Mouse (Mus musculus): ENCODE results near the gene Tmod2. TPM values are rescaled to one million over a fixed set of nuclear protein-coding genes. Genes with fewer than 3 reads are reported as not detected.

Tmod2 gene
- polyA plus RNA-seq, 1 experiment from 2014 or later = 127 TPM

DNA sequence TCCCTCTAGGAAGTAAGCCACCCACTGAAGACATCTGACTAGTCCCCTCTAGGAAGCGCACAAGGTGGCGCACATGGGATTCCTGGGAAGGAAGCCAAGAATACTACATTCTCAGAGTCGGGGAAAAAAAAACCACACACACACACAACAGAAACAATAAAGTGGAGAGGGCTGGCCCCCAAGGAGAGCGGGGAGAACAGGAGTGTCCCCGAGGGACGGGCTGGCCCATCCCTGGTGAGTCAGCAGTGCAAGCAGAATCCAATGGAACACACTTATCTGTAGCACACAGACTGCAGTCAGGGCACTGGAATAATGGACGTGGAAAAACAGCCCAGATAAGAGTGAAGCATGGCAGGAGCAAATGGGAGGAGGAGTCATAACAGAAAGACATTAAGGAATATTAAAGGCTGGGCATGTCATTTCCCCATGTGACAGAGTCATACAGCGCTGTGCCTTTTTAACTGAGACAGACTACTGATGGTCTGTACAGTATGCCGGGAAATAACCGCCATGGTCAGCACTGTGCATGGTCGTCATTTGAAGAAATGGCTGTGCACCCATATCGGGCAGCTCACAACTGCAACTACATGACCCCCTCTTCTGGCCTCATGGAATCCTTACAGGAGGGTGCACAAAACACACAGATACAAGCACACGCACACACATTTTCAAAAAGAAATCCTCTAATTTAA, 83.6 kb downstream of the Tmod2 start:
- DNase-seq (ENCODE audit: low spot score) (peak; percentile 40), ATAC-seq (no peak)
- Histone ChIP-seq H3K9ac (ENCODE audit: low read length) (no peak overlapping the region), H3K4me3 (ENCODE audit: low read depth, low read length) (no peak overlapping the region), H3K4me2 (ENCODE audit: low read length) (no peak overlapping the region), H3K36me3 (ENCODE audit: control insufficient read depth, insufficient read depth, low read length) (peaks cover 3% of the 10 kb centered on the region; the same call in 1 of the 2 replicates), H3K4me1 (ENCODE audit: control insufficient read depth, insufficient read depth, low read length) (no peaks in the 10 kb centered on the region), H3K9me3 (replicated peaks; ENCODE audit: control insufficient read depth, low read length) (no peaks in the 10 kb centered on the region), H3K27me3 (replicated peaks; ENCODE audit: control insufficient read depth, insufficient read depth, low read length) (no peaks in the 10 kb centered on the region), H3K27ac (ENCODE audit: low read depth, low read length) (no peak overlapping the region)
- WGBS = 69% methylated on average over 13 of the region's 13 CpGs

DNA sequence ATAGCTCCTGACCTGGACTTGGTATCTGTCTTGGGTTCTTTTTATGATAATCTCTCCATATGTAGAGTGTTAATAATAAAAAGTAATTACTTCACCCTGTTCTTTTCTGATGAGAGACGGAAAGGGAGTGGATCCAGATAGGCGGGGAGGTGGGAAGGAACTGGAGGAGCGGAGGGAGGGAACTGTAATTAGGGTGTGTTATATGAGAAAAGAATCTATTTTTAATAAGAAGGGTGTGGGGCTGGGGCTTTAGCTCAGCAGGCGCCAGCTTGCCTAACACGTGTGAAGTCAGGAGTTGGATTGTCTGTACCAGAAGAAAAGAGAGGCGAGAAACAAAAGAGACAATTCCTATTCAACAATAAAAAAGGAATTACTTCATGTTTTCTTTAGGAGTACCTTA, 87.5 kb downstream of the Tmod2 start:
- no peaks in the 10 kb centered on the region for H3K9me3 ChIP-seq (replicated peaks; ENCODE audit: control insufficient read depth, low read length)
- WGBS = 9% methylated on average over 6 of the region's 6 CpGs
- H3K27me3 ChIP-seq (replicated peaks; ENCODE audit: control insufficient read depth, insufficient read depth, low read length) = no peaks in the 10 kb centered on the region
- H3K27ac ChIP-seq (ENCODE audit: low read depth, low read length) = no peak overlapping the region
- ATAC-seq (no peak), DNase-seq (ENCODE audit: low spot score) (peak; percentile 45)
- no peak overlapping the region for H3K4me3 ChIP-seq (ENCODE audit: low read depth, low read length)
- H3K4me1 ChIP-seq (ENCODE audit: control insufficient read depth, insufficient read depth, low read length) = no peaks in the 10 kb centered on the region
- H3K4me2 ChIP-seq (ENCODE audit: low read length) = no peak overlapping the region
- H3K36me3 ChIP-seq (ENCODE audit: control insufficient read depth, insufficient read depth, low read length) = no peaks in the 10 kb centered on the region
- no peak overlapping the region for H3K9ac ChIP-seq (ENCODE audit: low read length)

- ATAC-seq = no peak
- H3K4me1 ChIP-seq (ENCODE audit: control insufficient read depth, insufficient read depth, low read length) = no peaks in the 10 kb centered on the region
- WGBS = 71% methylated on average over 2 of the region's 2 CpGs
Measured at GRCm38 (mm10) chr9:75522217-75522616, 88.9 kb downstream of the Tmod2 start.

DNA sequence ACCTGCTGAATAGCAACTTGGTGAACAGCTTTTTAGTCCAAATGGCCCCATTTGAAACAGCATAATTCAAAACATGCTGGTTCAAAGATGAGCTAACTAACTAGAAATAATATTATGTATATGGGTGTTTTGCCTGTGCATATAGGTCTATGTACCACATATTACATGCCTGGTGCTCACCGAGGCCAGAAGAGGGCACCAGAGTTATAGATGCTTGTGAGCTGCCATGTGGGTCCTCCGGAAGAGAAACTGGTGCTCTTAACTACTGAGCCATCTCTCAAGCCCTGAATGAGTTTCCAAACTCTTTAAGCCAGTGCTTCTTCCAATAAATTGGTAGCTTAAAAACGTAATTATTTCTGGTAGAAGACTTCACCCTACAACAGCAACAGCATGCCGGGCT, 89.3 kb downstream of the Tmod2 start:
- H3K36me3 ChIP-seq (ENCODE audit: control insufficient read depth, insufficient read depth, low read length) = no peaks in the 10 kb centered on the region
- WGBS = 59% methylated on average over 4 of the region's 4 CpGs
- no peak overlapping the region for H3K27ac ChIP-seq (ENCODE audit: low read depth, low read length)
- peak; percentile 76 for DNase-seq (ENCODE audit: low spot score)
- peak; percentile 77 for ATAC-seq
- H3K4me2 ChIP-seq (ENCODE audit: low read length) = no peak overlapping the region
- H3K4me3 ChIP-seq (ENCODE audit: low read depth, low read length) = no peak overlapping the region
- no peaks in the 10 kb centered on the region for H3K27me3 ChIP-seq (replicated peaks; ENCODE audit: control insufficient read depth, insufficient read depth, low read length)
- H3K9me3 ChIP-seq (replicated peaks; ENCODE audit: control insufficient read depth, low read length) = no peaks in the 10 kb centered on the region
- no peak overlapping the region for H3K9ac ChIP-seq (ENCODE audit: low read length)
- no peaks in the 10 kb centered on the region for H3K4me1 ChIP-seq (ENCODE audit: control insufficient read depth, insufficient read depth, low read length)

More at GRCm38 (mm10) chr9:75522217-75522616, 88.9 kb downstream of the Tmod2 start:
- Histone ChIP-seq H3K9me3 (replicated peaks; ENCODE audit: control insufficient read depth, low read length) (no peaks in the 10 kb centered on the region), H3K27me3 (replicated peaks; ENCODE audit: control insufficient read depth, insufficient read depth, low read length) (no peaks in the 10 kb centered on the region), H3K27ac (ENCODE audit: low read depth, low read length) (no peak overlapping the region), H3K4me3 (ENCODE audit: low read depth, low read length) (no peak overlapping the region), H3K36me3 (ENCODE audit: control insufficient read depth, insufficient read depth, low read length) (no peaks in the 10 kb centered on the region), H3K9ac (ENCODE audit: low read length) (no peak overlapping the region), H3K4me2 (ENCODE audit: low read length) (no peak overlapping the region)
- DNase-seq (ENCODE audit: low spot score) = no peak

GRCm38 (mm10) chr9:75520940-75521339, 90.2 kb downstream of the Tmod2 start:
- H3K9me3 ChIP-seq (replicated peaks; ENCODE audit: control insufficient read depth, low read length) = no peaks in the 10 kb centered on the region
- H3K4me2 ChIP-seq (ENCODE audit: low read length) = no peak overlapping the region
- H3K36me3 ChIP-seq (ENCODE audit: control insufficient read depth, insufficient read depth, low read length) = no peaks in the 10 kb centered on the region
- no peak overlapping the region for H3K27ac ChIP-seq (ENCODE audit: low read depth, low read length)
- no peak for ATAC-seq
- H3K4me3 ChIP-seq (ENCODE audit: low read depth, low read length) = no peak overlapping the region
- no peak overlapping the region for H3K9ac ChIP-seq (ENCODE audit: low read length)
- no peak for DNase-seq (ENCODE audit: low spot score)
- WGBS = 95% methylated on average over 8 of the region's 8 CpGs
- no peaks in the 10 kb centered on the region for H3K27me3 ChIP-seq (replicated peaks; ENCODE audit: control insufficient read depth, insufficient read depth, low read length)
- no peaks in the 10 kb centered on the region for H3K4me1 ChIP-seq (ENCODE audit: control insufficient read depth, insufficient read depth, low read length)

- no peaks in the 10 kb centered on the region for H3K9me3 ChIP-seq (replicated peaks; ENCODE audit: control insufficient read depth, low read length)
- DNase-seq (ENCODE audit: low spot score) (no peak), ATAC-seq (no peak)
- H3K4me3 ChIP-seq (ENCODE audit: low read depth, low read length) = no peak overlapping the region
- no peak overlapping the region for H3K4me2 ChIP-seq (ENCODE audit: low read length)
- H3K4me1 ChIP-seq (ENCODE audit: control insufficient read depth, insufficient read depth, low read length) = no peaks in the 10 kb centered on the region
- WGBS = 87% methylated on average over 3 of the region's 3 CpGs
- no peaks in the 10 kb centered on the region for H3K27me3 ChIP-seq (replicated peaks; ENCODE audit: control insufficient read depth, insufficient read depth, low read length)
- no peak overlapping the region for H3K27ac ChIP-seq (ENCODE audit: low read depth, low read length)
- no peak overlapping the region for H3K9ac ChIP-seq (ENCODE audit: low read length)
- H3K36me3 ChIP-seq (ENCODE audit: control insufficient read depth, insufficient read depth, low read length) = peaks cover 12% of the 10 kb centered on the region; the same call in 1 of the 2 replicates
Measured at GRCm38 (mm10) chr9:75517751-75518150, 93.4 kb downstream of the Tmod2 start.

Other genes with a start within 250 kb of the Tmod2 start
- gene Mapk6, start 201.3 kb downstream of the Tmod2 start, polyA plus RNA-seq (2014; fragmentation: Nextera tagmentation; extraction: Ambion mirVana) = 140 and 141 TPM in 2 replicates
- 34.1 and 39.7 TPM in 2 replicates for gene Leo1, start 169.8 kb downstream of the Tmod2 start, polyA plus RNA-seq (2014; fragmentation: Nextera tagmentation; extraction: Ambion mirVana)
- gene Tmod3, start 51.7 kb downstream of the Tmod2 start, polyA plus RNA-seq (2014; fragmentation: Nextera tagmentation; extraction: Ambion mirVana) = 92.4 and 104 TPM in 2 replicates
- gene Lysmd2, start 14.4 kb upstream of the Tmod2 start, polyA plus RNA-seq (2014; fragmentation: Nextera tagmentation; extraction: Ambion mirVana) = 26.0 and 34.1 TPM in 2 replicates
- 84.2 and 101 TPM in 2 replicates for gene Scg3, start 72.7 kb upstream of the Tmod2 start, polyA plus RNA-seq (2014; fragmentation: Nextera tagmentation; extraction: Ambion mirVana)
- 1.8 and 2.2 TPM in 2 replicates for gene Bmp5, start 164.0 kb upstream of the Tmod2 start, polyA plus RNA-seq (2014; fragmentation: Nextera tagmentation; extraction: Ambion mirVana)

All from forebrain, embryonic 14.5 days (tissue).